Mouse (Mus musculus): ENCODE data around the gene Tmem163.

DNA sequence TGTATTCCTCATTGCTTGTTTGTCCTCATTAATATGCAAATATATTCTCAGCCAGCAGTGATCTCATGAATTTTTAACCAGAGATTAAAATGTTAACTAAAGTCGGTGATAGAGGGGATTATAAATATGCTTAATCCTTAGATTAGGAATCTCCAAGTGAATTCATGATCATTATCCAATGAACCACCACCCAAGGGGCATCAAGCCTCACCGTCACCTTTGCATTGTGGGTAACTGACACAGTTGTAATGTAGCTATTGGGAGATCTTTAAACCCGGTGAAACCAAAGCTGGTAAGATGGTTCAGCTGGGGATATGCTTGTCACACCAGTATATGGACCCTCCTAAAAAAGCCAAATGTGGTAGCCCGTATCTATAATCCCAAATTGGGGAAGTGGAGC, 131.3 kb downstream of the Tmem163 start:
- TF ChIP-seq CTCF (IDR thresholded peaks at IDR 0.05 in 2 of 3, conservative IDR thresholded peaks at IDR 0.05 in 1 of 3; ENCODE audit: control insufficient read depth in 1 of 3, insufficient read depth in 1 of 3, low read depth in 2 of 3, low read length in 3 of 3, poor library complexity in 1 of 3, severe bottlenecking in 1 of 3) (no peak), E2F4 (IDR thresholded peaks at IDR 0.05; ENCODE audit: borderline replicate concordance, low read depth, low read length) (no peak), EP300 (IDR thresholded peaks at IDR 0.05; ENCODE audit: low read depth in 1 of 2, low read length in 2 of 2) (no peak), POLR2AphosphoS5 (IDR thresholded peaks at IDR 0.05; ENCODE audit: borderline replicate concordance, low read depth, low read length) (no peak), RCOR1 (IDR thresholded peaks at IDR 0.05; ENCODE audit: low read depth, low read length) (no peak)
